Mouse (Mus musculus) 416B (cell line): ENCODE measurements around the gene Clpx.

Source experiments
- DNase-seq: peaks from one replicate; pipeline ENCODE4 v3.0.0; 2011; ENCODE audit warnings: low read depth

Clpx gene

DNA sequence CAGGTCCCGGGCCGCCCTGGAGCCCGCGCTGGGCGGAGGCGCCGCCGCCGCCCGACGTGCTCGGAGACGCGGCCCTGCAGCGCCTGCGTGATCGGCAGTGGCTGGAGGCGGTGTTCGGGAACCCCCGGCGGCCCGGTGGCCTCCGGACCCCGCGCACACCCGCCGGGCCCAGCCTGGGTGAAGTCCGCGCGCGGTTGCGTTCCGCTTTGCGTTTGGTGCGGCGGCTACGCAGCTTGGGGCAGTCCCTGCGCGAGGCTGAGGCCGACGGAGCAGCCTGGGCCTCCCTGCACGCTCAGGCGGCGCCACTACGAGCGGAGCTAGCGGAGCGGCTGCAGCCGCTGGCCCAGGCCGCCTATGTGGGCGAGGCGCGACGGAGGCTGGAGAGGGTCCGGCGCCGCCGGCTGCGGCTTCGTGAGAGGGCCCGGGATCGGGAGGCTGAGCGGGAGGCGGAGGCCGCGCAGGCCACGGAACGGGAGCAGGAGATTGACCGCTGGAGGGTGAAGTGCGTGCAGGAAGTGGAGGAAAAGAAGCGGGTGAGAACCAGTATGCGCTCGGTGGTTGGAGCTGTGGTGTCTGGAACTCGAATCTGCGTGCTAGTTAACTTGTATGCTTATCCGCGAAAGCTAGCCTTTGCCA is 52.5 kb downstream of the Clpx start:
- DNase-seq, result peak; percentile 59

GRCm38 (mm10) chr9:65347112-65347850 is 53.2 kb downstream of the Clpx start:
- no peak for DNase-seq

- peak; percentile 55 for DNase-seq
These were observed 59.2 kb downstream of the Clpx start for GRCm38 (mm10) chr9:65353251-65353650.

- DNase-seq, result no peak
These were observed 62.5 kb downstream of the Clpx start for GRCm38 (mm10) chr9:65356561-65356960.

- DNase-seq, result no peak
These were observed 62.9 kb downstream of the Clpx start for GRCm38 (mm10) chr9:65356971-65357370.

GRCm38 (mm10) chr9:65358956-65359480 is 65.0 kb downstream of the Clpx start:
- DNase-seq, result no peak

DNA sequence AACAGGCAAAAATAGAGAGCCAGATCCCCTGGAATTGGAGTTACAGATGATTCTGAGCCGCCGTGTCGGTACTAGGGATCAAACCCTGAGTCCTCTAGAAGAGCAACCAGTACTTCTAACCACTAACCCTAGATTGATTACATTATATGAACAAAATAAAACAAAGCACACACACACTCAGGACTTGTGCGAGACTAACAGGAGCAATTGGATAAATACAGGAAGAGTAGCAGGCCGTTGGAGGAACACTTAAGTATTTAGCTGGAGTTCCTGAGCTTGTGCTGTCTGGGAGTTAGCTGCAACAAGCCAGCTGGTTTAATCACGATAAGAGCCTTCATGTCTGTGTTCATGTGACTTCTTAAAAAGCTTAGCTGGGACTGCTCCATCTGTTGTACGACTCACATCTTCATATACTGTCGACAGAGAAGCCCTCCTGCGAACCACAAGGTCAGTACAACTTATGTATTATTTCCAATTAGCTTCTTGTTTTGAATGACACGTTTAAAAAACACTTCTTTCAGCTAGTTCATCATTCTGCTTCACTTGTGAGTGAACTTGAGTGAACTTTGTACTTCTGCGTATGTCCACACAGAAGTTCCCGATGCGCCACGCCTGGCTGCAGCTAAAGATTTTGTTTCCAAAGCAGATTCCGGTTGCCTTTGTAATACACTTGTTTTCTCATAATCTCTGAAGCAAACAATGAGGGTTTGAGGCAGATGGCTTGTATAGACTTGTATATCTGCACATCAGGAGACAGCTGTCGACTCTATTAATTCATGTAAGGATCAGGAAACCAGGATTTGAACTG is 66.8 kb downstream of the Clpx start, which contains the start of gene Ubap1l:
TSS of gene Ubap1l (plus strand) at position 401 of the 808 bp plus-strand sequence.
- DNase-seq, result no peak

DNA sequence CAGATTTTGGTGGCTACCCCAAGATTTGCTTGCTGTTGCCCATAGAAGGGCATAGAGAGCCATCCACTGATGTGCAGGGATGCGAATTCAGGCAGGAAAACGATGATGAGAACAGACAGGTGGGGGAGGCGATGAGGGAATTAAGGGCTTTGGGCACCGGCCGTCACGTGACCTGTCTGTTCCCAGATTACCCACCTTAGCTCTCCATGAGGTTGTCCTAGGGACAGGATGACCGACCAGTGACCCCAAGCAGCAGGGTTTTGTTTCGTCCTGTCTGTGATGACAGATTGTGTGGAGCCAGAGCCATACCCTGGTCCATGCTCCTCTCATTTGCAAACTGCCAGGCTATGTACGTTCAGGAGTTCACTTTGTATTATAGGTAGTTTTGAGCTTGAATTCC is 69.6 kb downstream of the Clpx start:
- no peak for DNase-seq

DNA sequence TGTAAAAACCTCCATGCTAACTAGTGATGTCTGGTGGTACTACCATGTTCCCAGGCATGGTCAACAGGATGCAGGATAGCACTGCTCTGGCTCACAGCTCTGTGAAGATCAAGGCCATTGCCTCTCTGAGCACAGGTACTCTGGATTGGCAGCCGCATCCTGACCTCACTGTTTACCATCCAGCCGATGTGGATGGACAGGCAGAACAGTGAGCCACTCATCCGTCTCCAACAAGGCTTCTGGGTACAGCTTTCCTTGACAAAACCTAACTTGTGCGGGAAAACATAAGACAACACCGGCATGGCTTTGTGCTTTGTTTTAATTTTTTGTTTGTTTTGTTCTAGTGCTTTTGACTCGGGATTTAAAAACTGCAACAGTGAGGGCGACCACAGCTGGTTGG is 71.7 kb downstream of the Clpx start:
- DNase-seq, result no peak

GRCm38 (mm10) chr9:65371756-65372155 is 77.7 kb downstream of the Clpx start:
- no peak for DNase-seq

DNA sequence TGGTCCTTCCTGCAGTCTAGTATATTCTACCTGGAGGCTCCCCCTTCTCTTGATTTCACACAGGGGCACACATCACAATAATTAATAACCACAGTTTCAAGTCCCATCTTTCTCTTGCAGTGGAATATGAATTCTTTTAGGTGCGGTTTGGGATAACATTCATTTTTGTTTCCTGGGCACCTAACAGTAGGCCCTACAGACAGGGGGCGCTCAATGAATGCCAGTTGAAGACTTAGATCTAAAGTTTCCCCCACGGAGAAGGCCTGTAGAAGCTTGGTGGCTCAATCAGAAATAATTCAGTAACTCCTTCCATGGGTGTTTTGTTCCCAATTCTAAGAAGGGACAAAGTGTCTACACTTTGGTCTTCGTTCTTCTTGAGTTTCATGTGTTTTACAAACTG is 78.4 kb downstream of the Clpx start:
- DNase-seq, result peak; percentile 57

- no peak for DNase-seq
These were observed 80.6 kb downstream of the Clpx start for GRCm38 (mm10) chr9:65374468-65375162.

- DNase-seq, result no peak
These were observed 81.3 kb downstream of the Clpx start for GRCm38 (mm10) chr9:65375163-65375934.
